8 mouse cellular contexts compared by ENCODE assay signal in genomic region chr9:43239712-43240593, GRCm38 (mm10). TPM values are rescaled to one million over a fixed set of nuclear protein-coding genes. Genes with fewer than 3 reads are reported as not detected.
A peak's percentile ranks its signal among the peaks of the same experiment; 100 is the strongest.
DNase-seq lines count a peak whose midpoint lies in the region; ATAC-seq and TF ChIP-seq lines count a peak whose summit lies in the region.

Gene Oaf, minus strand, starts transcription at chr9:43239911.

- H3K4me3 ChIP-seq in kidney, embryonic 14.5 days (ENCODE audit: low read length), result peak within 1 kb of the TSS; percentile 90
- H3K4me3 ChIP-seq in limb, embryonic 13.5 days, result peak within 1 kb of the TSS; percentile 99
- peak within 1 kb of the TSS; percentile 45 for H3K4me3 ChIP-seq in midbrain, embryonic 14.5 days (replicated peaks; ENCODE audit: low read depth, low read length)
- peak within 1 kb of the TSS; percentile 68 for H3K4me3 ChIP-seq in spleen, adult 2 months (ENCODE audit: extremely low read depth, insufficient read depth, insufficient read length)

- 1% methylated on average over 44 of the region's 44 CpGs for WGBS in kidney, embryonic 14.5 days
- under 1% methylated on average over 44 of the region's 44 CpGs for WGBS in limb, embryonic 13.5 days
- WGBS in midbrain, embryonic 14.5 days, result under 1% methylated on average over 44 of the region's 44 CpGs
- 7% methylated on average over 44 of the region's 44 CpGs for WGBS in spleen, adult 2 months

- TF ChIP-seq CTCF in spleen, adult 2 months (IDR thresholded peaks at IDR 0.05; ENCODE audit: extremely low read depth, insufficient read depth, insufficient read length, insufficient replicate concordance), result no peak

- H3K27ac ChIP-seq in kidney, embryonic 14.5 days (ENCODE audit: low read depth, low read length), result peak within 1 kb of the TSS; percentile 88
- H3K27ac ChIP-seq in limb, embryonic 13.5 days, result peak within 1 kb of the TSS; percentile 97
- no peak within 1 kb of the TSS for H3K27ac ChIP-seq in midbrain, embryonic 14.5 days (replicated peaks; ENCODE audit: low read depth, low read length)
- H3K27ac ChIP-seq in spleen, adult 2 months (ENCODE audit: insufficient read depth, low read length), result no peak within 1 kb of the TSS

- peak within 1 kb of the TSS; percentile 85 for H3K4me2 ChIP-seq in kidney, embryonic 14.5 days (replicated peaks; ENCODE audit: low read depth, low read length)
- H3K4me2 ChIP-seq in limb, embryonic 13.5 days (replicated peaks), result peak within 1 kb of the TSS; percentile 91
- peak within 1 kb of the TSS; percentile 71 for H3K4me2 ChIP-seq in midbrain, embryonic 14.5 days (ENCODE audit: low read length)

- DNase-seq in 3134 (ENCODE audit: extremely low read depth, insufficient read length, low spot score), result peak; percentile 96
- DNase-seq in brain, adult 2 months (ENCODE audit: low read depth, low spot score), result peak; percentile 40
- peak; percentile 91 to 92 for DNase-seq in heart, adult 9 months (ENCODE audit: low spot score in 2 of 2)
- peak; percentile 78 for DNase-seq in midbrain, embryonic 14.5 days
- DNase-seq in spleen, adult 2 months (ENCODE audit: low read depth in 1 of 2, low spot score in 2 of 2), result peak in 1 of 2 experiments; percentile 35

- peaks cover 31% of the 10 kb centered on the region for H3K4me1 ChIP-seq in kidney, embryonic 14.5 days (ENCODE audit: control insufficient read depth, insufficient read depth, low read length)
- peaks cover 63% of the 10 kb centered on the region for H3K4me1 ChIP-seq in limb, embryonic 13.5 days
- peaks cover 12% of the 10 kb centered on the region; the same call in 1 of the 2 replicates for H3K4me1 ChIP-seq in midbrain, embryonic 14.5 days (ENCODE audit: control insufficient read depth, insufficient read depth, low read length)
- no peaks in the 10 kb centered on the region; the same call in 1 of the 2 replicates for H3K4me1 ChIP-seq in spleen, adult 2 months (ENCODE audit: control insufficient read depth, insufficient read depth, insufficient read length)

- TF ChIP-seq POLR2A in spleen, adult 2 months (IDR thresholded peaks at IDR 0.05; ENCODE audit: low read depth, low read length), result no peak

- H3K9ac ChIP-seq in kidney, embryonic 14.5 days (ENCODE audit: low read depth, low read length), result peak within 1 kb of the TSS; percentile 83
- peak within 1 kb of the TSS; percentile 96 for H3K9ac ChIP-seq in limb, embryonic 13.5 days
- H3K9ac ChIP-seq in midbrain, embryonic 14.5 days (replicated peaks; ENCODE audit: low read length), result peak within 1 kb of the TSS; percentile 43

- H3K36me3 ChIP-seq in kidney, embryonic 14.5 days (ENCODE audit: control insufficient read depth, insufficient read depth, low read length), result peaks cover 3% of the 10 kb centered on the region; the same call in 1 of the 2 replicates
- H3K36me3 ChIP-seq in limb, embryonic 13.5 days, result peaks cover 17% of the 10 kb centered on the region
- no peaks in the 10 kb centered on the region for H3K36me3 ChIP-seq in midbrain, embryonic 14.5 days (ENCODE audit: control insufficient read depth, insufficient read depth, low read length)
- no peaks in the 10 kb centered on the region for H3K36me3 ChIP-seq in spleen, adult 2 months (ENCODE audit: control insufficient read depth, insufficient read depth, low read length)

- ATAC-seq in erythroblast, adult 5-6 weeks (replicated peaks; ENCODE audit: low FRiP score, poor library complexity, severe bottlenecking), result peak; percentile 71
- peak; percentile 93 for ATAC-seq in kidney, embryonic 14.5 days (ENCODE audit: low FRiP score, low TSS enrichment)
- ATAC-seq in limb, embryonic 13.5 days (ENCODE audit: low FRiP score, low read depth), result peak; percentile 93
- ATAC-seq in midbrain, embryonic 14.5 days (ENCODE audit: low FRiP score, low TSS enrichment), result peak; percentile 69; the same call in 1 of the 2 replicates

- no peaks in the 10 kb centered on the region for H3K9me3 ChIP-seq in kidney, embryonic 14.5 days (ENCODE audit: control insufficient read depth, low read length)
- H3K9me3 ChIP-seq in limb, embryonic 13.5 days, result no peaks in the 10 kb centered on the region
- no peaks in the 10 kb centered on the region for H3K9me3 ChIP-seq in midbrain, embryonic 14.5 days (ENCODE audit: control insufficient read depth, low read length)

- no peaks in the 10 kb centered on the region for H3K27me3 ChIP-seq in kidney, embryonic 14.5 days (ENCODE audit: control insufficient read depth, insufficient read depth, low read length)
- no peaks in the 10 kb centered on the region for H3K27me3 ChIP-seq in limb, embryonic 13.5 days
- H3K27me3 ChIP-seq in midbrain, embryonic 14.5 days (ENCODE audit: control insufficient read depth, insufficient read depth, low read length), result peaks cover 35% of the 10 kb centered on the region
- 0 out of 2 replicates have a peak, but pooled peaks cover 2% of the 10 kb centered on the region for H3K27me3 ChIP-seq in spleen, adult 2 months (ENCODE audit: control insufficient read depth, insufficient read depth, low read length)

RNA-seq across cellular contexts. Expression of gene Oaf, which starts in this region (rescaled TPM):
- 2.1 and 21.7 TPM in 2 replicates for total RNA-seq in erythroblast, adult 5-6 weeks (2015; ENCODE audit: low replicate concordance)
- 1.8 and 3.7 TPM in 2 replicates for total RNA-seq in erythroblast, adult 5-6 weeks (2017; ENCODE audit: low replicate concordance)
- polyA plus RNA-seq in kidney, embryonic 14.5 days (2014; fragmentation: Nextera tagmentation; extraction: Ambion mirVana), result 88.5 and 88.9 TPM in 2 replicates
- polyA plus RNA-seq in limb, embryonic 13.5 days (2015; fragmentation: Nextera tagmentation; extraction: Ambion mirVana), result 103 and 106 TPM in 2 replicates
- polyA plus RNA-seq in midbrain, embryonic 14.5 days (2014; fragmentation: Nextera tagmentation; extraction: Ambion mirVana), result 2.3 and 7.9 TPM in 2 replicates
- 8.5 and 10.9 TPM in 2 replicates for polyA plus RNA-seq in spleen, adult 2 months (2012; rRNA removed)

Comparison
In these comparisons a context has a peak if more than half of its experiments do, and no peak if none do; other contexts are left out.
1. H3K27ac ChIP-seq: peak in kidney, embryonic 14.5 days (single experiment) and limb, embryonic 13.5 days (single experiment); none in midbrain, embryonic 14.5 days (single experiment) and spleen, adult 2 months (single experiment).
2. H3K4me3 ChIP-seq: peak in every context shown above with its lines; median percentile 99 in limb, embryonic 13.5 days; 90 in kidney, embryonic 14.5 days; 68 in spleen, adult 2 months; 45 in midbrain, embryonic 14.5 days.
3. H3K9ac ChIP-seq: peak in every context shown above with its lines; median percentile 96 in limb, embryonic 13.5 days; 83 in kidney, embryonic 14.5 days; 43 in midbrain, embryonic 14.5 days.
4. Peak in every context shown above with its lines, with median percentiles within 50 percentile points of each other: ATAC-seq and H3K4me2 ChIP-seq.